Mouse (Mus musculus): Measurements from ENCODE around the gene Slamf9. TPM values are rescaled to one million over a fixed set of nuclear protein-coding genes. Genes with fewer than 3 reads are reported as not detected.

The Slamf9 gene
- polyA plus RNA-seq, 1 experiment from 2014 or later = 0.48 TPM

GRCm38 (mm10) chr1:172486236-172486635 is 11.1 kb downstream of the Slamf9 start:
- Histone ChIP-seq H3K4me1 (ENCODE audit: control insufficient read depth, insufficient read depth, low read length) (peaks cover 17% of the 10 kb centered on the region), H3K27me3 (ENCODE audit: control insufficient read depth, insufficient read depth, low read length) (no peaks in the 10 kb centered on the region), H3K9ac (replicated peaks; ENCODE audit: low read length) (peak overlapping the region; percentile 43), H3K9me3 (replicated peaks; ENCODE audit: control insufficient read depth, low read length) (no peaks in the 10 kb centered on the region), H3K4me2 (ENCODE audit: low read depth, low read length) (peak overlapping the region; percentile 37), H3K27ac (replicated peaks; ENCODE audit: low read depth, low read length) (no peak overlapping the region), H3K4me3 (ENCODE audit: low read depth, low read length) (peak overlapping the region; percentile 3; the same call in 1 of the 2 replicates), H3K36me3 (replicated peaks; ENCODE audit: control insufficient read depth, insufficient read depth, low read depth, low read length) (no peaks in the 10 kb centered on the region; the same call in none of the 2 replicates)
- DNase-seq (ENCODE audit: low spot score) (peak; percentile 46), ATAC-seq (replicated peaks; ENCODE audit: insufficient number of reproducible peaks, low FRiP score, low TSS enrichment, low read depth) (no peak)
- 22% methylated on average over 4 of the region's 4 CpGs for WGBS

- peak overlapping the region; percentile 43 for H3K9ac ChIP-seq (replicated peaks; ENCODE audit: low read length)
- no peak for DNase-seq (ENCODE audit: low spot score)
- no peaks in the 10 kb centered on the region for H3K9me3 ChIP-seq (replicated peaks; ENCODE audit: control insufficient read depth, low read length)
- WGBS = 64% methylated on average over 5 of the region's 5 CpGs
- H3K36me3 ChIP-seq (replicated peaks; ENCODE audit: control insufficient read depth, insufficient read depth, low read depth, low read length) = no peaks in the 10 kb centered on the region; the same call in none of the 2 replicates
- ATAC-seq (replicated peaks; ENCODE audit: insufficient number of reproducible peaks, low FRiP score, low TSS enrichment, low read depth) = no peak
- peaks cover 17% of the 10 kb centered on the region for H3K4me1 ChIP-seq (ENCODE audit: control insufficient read depth, insufficient read depth, low read length)
- no peaks in the 10 kb centered on the region for H3K27me3 ChIP-seq (ENCODE audit: control insufficient read depth, insufficient read depth, low read length)
- H3K27ac ChIP-seq (replicated peaks; ENCODE audit: low read depth, low read length) = no peak overlapping the region
- no peak overlapping the region for H3K4me3 ChIP-seq (ENCODE audit: low read depth, low read length)
- peak overlapping the region; percentile 37 for H3K4me2 ChIP-seq (ENCODE audit: low read depth, low read length)
These were observed 11.5 kb downstream of the Slamf9 start for GRCm38 (mm10) chr1:172486651-172487050.

DNA sequence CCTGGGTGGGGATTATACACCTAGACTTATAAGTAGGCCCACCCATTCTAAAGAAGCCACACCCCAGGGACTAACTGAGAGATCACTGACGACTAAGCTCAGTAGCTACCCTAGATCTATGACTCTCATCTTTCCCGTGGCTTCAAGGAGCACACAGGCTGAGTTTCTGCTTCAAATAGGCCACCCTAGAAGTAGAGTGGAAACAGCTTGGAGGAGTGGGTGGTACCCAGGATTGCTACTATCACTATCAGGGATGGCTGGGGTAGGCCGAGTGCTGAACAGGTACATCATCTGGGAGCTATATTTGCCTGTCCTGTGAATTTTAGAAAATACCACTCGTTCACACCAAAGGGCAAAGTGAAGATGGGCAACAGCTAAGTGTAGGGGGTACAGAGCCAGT is 12.7 kb downstream of the Slamf9 start:
- Histone ChIP-seq H3K9ac (replicated peaks; ENCODE audit: low read length) (no peak overlapping the region), H3K27ac (replicated peaks; ENCODE audit: low read depth, low read length) (no peak overlapping the region), H3K36me3 (replicated peaks; ENCODE audit: control insufficient read depth, insufficient read depth, low read depth, low read length) (peaks cover 3% of the 10 kb centered on the region), H3K4me2 (ENCODE audit: low read depth, low read length) (no peak overlapping the region), H3K4me3 (ENCODE audit: low read depth, low read length) (no peak overlapping the region), H3K9me3 (replicated peaks; ENCODE audit: control insufficient read depth, low read length) (no peaks in the 10 kb centered on the region), H3K4me1 (ENCODE audit: control insufficient read depth, insufficient read depth, low read length) (peaks cover 17% of the 10 kb centered on the region), H3K27me3 (ENCODE audit: control insufficient read depth, insufficient read depth, low read length) (no peaks in the 10 kb centered on the region)
- no peak for DNase-seq (ENCODE audit: low spot score)
- WGBS = 71% methylated on average over 4 of the region's 4 CpGs
- ATAC-seq (replicated peaks; ENCODE audit: insufficient number of reproducible peaks, low FRiP score, low TSS enrichment, low read depth) = no peak

GRCm38 (mm10) chr1:172488831-172489230 is 13.7 kb downstream of the Slamf9 start:
- no peak overlapping the region for H3K9ac ChIP-seq (replicated peaks; ENCODE audit: low read length)
- no peak for ATAC-seq (replicated peaks; ENCODE audit: insufficient number of reproducible peaks, low FRiP score, low TSS enrichment, low read depth)
- H3K27ac ChIP-seq (replicated peaks; ENCODE audit: low read depth, low read length) = no peak overlapping the region
- H3K9me3 ChIP-seq (replicated peaks; ENCODE audit: control insufficient read depth, low read length) = no peaks in the 10 kb centered on the region
- no peak overlapping the region for H3K4me2 ChIP-seq (ENCODE audit: low read depth, low read length)
- H3K27me3 ChIP-seq (ENCODE audit: control insufficient read depth, insufficient read depth, low read length) = no peaks in the 10 kb centered on the region
- DNase-seq (ENCODE audit: low spot score) = no peak
- peaks cover 6% of the 10 kb centered on the region for H3K36me3 ChIP-seq (replicated peaks; ENCODE audit: control insufficient read depth, insufficient read depth, low read depth, low read length)
- WGBS = 89% methylated on average over 7 of the region's 7 CpGs
- no peak overlapping the region for H3K4me3 ChIP-seq (ENCODE audit: low read depth, low read length)
- peaks cover 17% of the 10 kb centered on the region for H3K4me1 ChIP-seq (ENCODE audit: control insufficient read depth, insufficient read depth, low read length)

DNA sequence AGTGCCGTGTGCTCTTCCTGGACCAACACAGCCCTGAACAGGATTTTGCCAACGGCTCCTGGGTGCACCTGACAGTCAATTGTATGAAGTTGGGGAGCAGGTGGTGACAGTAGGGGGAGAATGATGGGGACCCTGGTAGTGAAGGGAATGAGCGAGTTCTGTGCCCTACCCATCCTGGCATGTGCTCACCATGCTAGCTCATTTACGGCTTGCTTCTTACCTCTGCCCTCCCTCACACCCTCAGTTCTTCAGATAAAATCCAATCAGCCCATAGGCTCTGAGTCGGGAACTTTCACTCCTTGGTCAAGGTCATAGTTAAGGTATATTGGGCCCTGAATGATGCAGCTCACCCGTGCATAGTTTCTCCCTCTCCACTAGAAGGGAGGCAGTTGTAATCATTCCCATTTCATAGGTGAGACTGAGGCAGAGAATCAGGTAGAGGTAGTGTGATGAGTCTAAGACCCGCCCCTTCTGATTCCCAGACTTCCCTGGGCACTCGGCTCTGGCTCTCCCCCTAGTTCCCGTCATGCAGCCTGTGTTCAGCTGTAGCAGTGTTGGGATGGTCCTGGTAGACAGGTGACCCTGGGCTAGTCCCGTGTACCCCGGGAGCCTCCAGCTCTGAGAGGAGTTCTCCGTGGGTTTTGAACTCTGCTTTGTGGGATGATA is 14.6 kb downstream of the Slamf9 start:
- H3K27ac ChIP-seq (replicated peaks; ENCODE audit: low read depth, low read length) = no peak overlapping the region

DNA sequence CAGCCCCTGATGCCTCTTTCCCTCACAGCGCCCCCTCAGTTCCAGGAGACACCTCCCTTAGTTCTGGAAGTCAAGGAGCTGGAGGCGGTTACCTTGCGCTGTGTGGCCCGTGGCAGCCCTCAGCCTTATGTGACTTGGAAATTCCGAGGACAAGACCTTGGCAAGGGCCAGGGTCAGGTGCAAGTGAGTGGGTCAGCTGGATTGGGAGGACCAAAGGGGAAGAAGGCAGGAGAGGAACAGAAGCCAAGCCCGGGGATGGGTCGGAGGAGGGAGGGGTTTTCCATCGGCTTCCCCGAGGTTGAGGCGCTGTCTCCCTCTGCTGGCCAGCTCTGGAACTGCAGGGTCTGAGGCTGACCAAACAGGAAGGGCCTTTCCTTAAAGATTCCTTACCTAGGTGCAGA is 15.1 kb downstream of the Slamf9 start:
- Histone ChIP-seq H3K4me1 (ENCODE audit: control insufficient read depth, insufficient read depth, low read length) (peaks cover 8% of the 10 kb centered on the region), H3K4me3 (ENCODE audit: low read depth, low read length) (peak overlapping the region; percentile 18)

More for the DNA sequence above, 14.6 kb downstream of the Slamf9 start:
- Histone ChIP-seq H3K27me3 (ENCODE audit: control insufficient read depth, insufficient read depth, low read length) (no peaks in the 10 kb centered on the region), H3K4me2 (ENCODE audit: low read depth, low read length) (no peak overlapping the region), H3K9me3 (replicated peaks; ENCODE audit: control insufficient read depth, low read length) (no peaks in the 10 kb centered on the region), H3K4me3 (ENCODE audit: low read depth, low read length) (no peak overlapping the region), H3K9ac (replicated peaks; ENCODE audit: low read length) (no peak overlapping the region), H3K36me3 (replicated peaks; ENCODE audit: control insufficient read depth, insufficient read depth, low read depth, low read length) (peaks cover 6% of the 10 kb centered on the region), H3K4me1 (ENCODE audit: control insufficient read depth, insufficient read depth, low read length) (peaks cover 11% of the 10 kb centered on the region)
- WGBS = 61% methylated on average over 12 of the region's 12 CpGs
- DNase-seq (ENCODE audit: low spot score) = no peak
- 0 out of 2 replicates have a peak, but pooled peaks have one; percentile 16 for ATAC-seq (replicated peaks; ENCODE audit: insufficient number of reproducible peaks, low FRiP score, low TSS enrichment, low read depth)

GRCm38 (mm10) chr1:172492047-172492446 is 16.9 kb downstream of the Slamf9 start:
- H3K27me3 ChIP-seq (ENCODE audit: control insufficient read depth, insufficient read depth, low read length) = no peaks in the 10 kb centered on the region
- H3K9me3 ChIP-seq (replicated peaks; ENCODE audit: control insufficient read depth, low read length) = no peaks in the 10 kb centered on the region
- H3K27ac ChIP-seq (replicated peaks; ENCODE audit: low read depth, low read length) = no peak overlapping the region
- H3K36me3 ChIP-seq (replicated peaks; ENCODE audit: control insufficient read depth, insufficient read depth, low read depth, low read length) = peaks cover 14% of the 10 kb centered on the region
- H3K9ac ChIP-seq (replicated peaks; ENCODE audit: low read length) = no peak overlapping the region
- DNase-seq (ENCODE audit: low spot score) (no peak), ATAC-seq (replicated peaks; ENCODE audit: insufficient number of reproducible peaks, low FRiP score, low TSS enrichment, low read depth) (no peak)
- H3K4me2 ChIP-seq (ENCODE audit: low read depth, low read length) = no peak overlapping the region
- H3K4me1 ChIP-seq (ENCODE audit: control insufficient read depth, insufficient read depth, low read length) = no peaks in the 10 kb centered on the region
- H3K4me3 ChIP-seq (ENCODE audit: low read depth, low read length) = no peak overlapping the region
- WGBS = 91% methylated on average over 8 of the region's 8 CpGs

More for the DNA sequence above, 15.1 kb downstream of the Slamf9 start:
- H3K9me3 ChIP-seq (replicated peaks; ENCODE audit: control insufficient read depth, low read length) = no peaks in the 10 kb centered on the region
- H3K36me3 ChIP-seq (replicated peaks; ENCODE audit: control insufficient read depth, insufficient read depth, low read depth, low read length) = peaks cover 6% of the 10 kb centered on the region
- ATAC-seq (replicated peaks; ENCODE audit: insufficient number of reproducible peaks, low FRiP score, low TSS enrichment, low read depth) (0 out of 2 replicates have a peak, but pooled peaks have one; percentile 42), DNase-seq (ENCODE audit: low spot score) (peak; percentile 89)
- no peak overlapping the region for H3K27ac ChIP-seq (replicated peaks; ENCODE audit: low read depth, low read length)
- no peak overlapping the region for H3K9ac ChIP-seq (replicated peaks; ENCODE audit: low read length)
- no peaks in the 10 kb centered on the region for H3K27me3 ChIP-seq (ENCODE audit: control insufficient read depth, insufficient read depth, low read length)
- H3K4me2 ChIP-seq (ENCODE audit: low read depth, low read length) = peak overlapping the region; percentile 27
- WGBS = 12% methylated on average over 10 of the region's 10 CpGs

DNA sequence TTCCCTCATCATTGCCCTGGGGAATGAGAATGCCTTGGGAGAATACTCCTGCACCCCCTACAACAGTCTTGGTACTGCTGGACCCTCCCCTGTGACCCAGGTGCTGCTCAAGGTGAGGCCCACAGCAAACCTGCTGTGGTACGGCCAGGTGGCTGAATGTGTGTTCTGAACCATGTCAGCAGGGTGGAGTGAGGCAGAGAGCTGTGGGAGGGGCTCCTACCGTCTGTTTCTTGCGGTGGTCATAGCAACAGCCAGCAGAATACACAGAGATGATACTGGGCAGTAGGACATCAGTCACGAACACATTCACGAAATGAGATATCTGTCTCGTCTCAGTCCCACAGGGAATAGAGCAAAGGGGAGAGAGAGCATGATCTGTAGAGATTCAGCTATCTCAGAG is 18.4 kb downstream of the Slamf9 start:
- 75% methylated on average over 6 of the region's 6 CpGs for WGBS
- no peaks in the 10 kb centered on the region for H3K27me3 ChIP-seq (ENCODE audit: control insufficient read depth, insufficient read depth, low read length)
- DNase-seq (ENCODE audit: low spot score) (no peak), ATAC-seq (replicated peaks; ENCODE audit: insufficient number of reproducible peaks, low FRiP score, low TSS enrichment, low read depth) (no peak)
- H3K27ac ChIP-seq (replicated peaks; ENCODE audit: low read depth, low read length) = no peak overlapping the region
- no peak overlapping the region for H3K4me3 ChIP-seq (ENCODE audit: low read depth, low read length)
- H3K9me3 ChIP-seq (replicated peaks; ENCODE audit: control insufficient read depth, low read length) = no peaks in the 10 kb centered on the region
- H3K4me1 ChIP-seq (ENCODE audit: control insufficient read depth, insufficient read depth, low read length) = no peaks in the 10 kb centered on the region
- peaks cover 14% of the 10 kb centered on the region for H3K36me3 ChIP-seq (replicated peaks; ENCODE audit: control insufficient read depth, insufficient read depth, low read depth, low read length)
- H3K9ac ChIP-seq (replicated peaks; ENCODE audit: low read length) = no peak overlapping the region
- no peak overlapping the region for H3K4me2 ChIP-seq (ENCODE audit: low read depth, low read length)

All from embryonic facial prominence, embryonic 11.5 days (tissue).